Mouse (Mus musculus) CH12.LX (cell line): ENCODE measurements around the gene Fkbp11. TPM values are rescaled to one million over a fixed set of nuclear protein-coding genes. Genes with fewer than 3 reads are reported as not detected.

Experiments
- DNase-seq: peaks from one replicate; pipeline ENCODE4 v3.0.0-alpha.2; 2013; ENCODE audit errors: extremely low read depth
- H3K27ac ChIP-seq: 2 replicates; pipeline ENCODE4 v1.5.1; 2012; ENCODE audit warnings: low read depth, mild to moderate bottlenecking, control low read depth, moderate library complexity; ENCODE audit not compliant: insufficient read depth
- H3K27me3 ChIP-seq: replicated peaks from 2 replicates; pipeline ENCODE3; 2012; ENCODE audit warnings: inconsistent platforms
- H3K36me3 ChIP-seq, 2 experiments: replicated peaks in 1 of 2; 2 replicates each; pipeline versions ENCODE3 to v1.6.1; 2012; ENCODE audit warnings: inconsistent platforms in 1 of 2, low read length in 1 of 2, mild to moderate bottlenecking in 1 of 2, mixed read lengths in 1 of 2, moderate library complexity in 1 of 2; ENCODE audit not compliant: control insufficient read depth in 1 of 2, insufficient read depth in 1 of 2
- H3K4me1 ChIP-seq, 2 experiments: 2 replicates each; pipeline ENCODE4 v1.6.1; 2012; ENCODE audit warnings: inconsistent platforms in 1 of 2, moderate library complexity in 1 of 2; ENCODE audit not compliant: insufficient read depth in 2 of 2, control insufficient read depth in 1 of 2
- H3K4me2 ChIP-seq: 2 replicates; pipeline ENCODE4 v1.6.1; 2012; ENCODE audit warnings: low read depth, mild to moderate bottlenecking, control low read depth; ENCODE audit not compliant: poor library complexity, insufficient read depth, severe bottlenecking
- H3K4me3 ChIP-seq, 3 experiments: fragments of 150-350 bp in 1 of 3; sonication (generic) in 1 of 3; replicated peaks in 1 of 3; 2 replicates each; pipeline versions ENCODE3 to v1.5.1; 2011 to 2012; ENCODE audit warnings: low read depth in 2 of 3, low read length in 2 of 3, mild to moderate bottlenecking in 2 of 3, moderate library complexity in 2 of 3, control low read depth in 1 of 3, improper control_type of control experiment in 1 of 3, inconsistent platforms in 1 of 3, mixed read lengths in 1 of 3; ENCODE audit not compliant: poor library complexity in 1 of 3
- H3K79me2 ChIP-seq: replicated peaks from 2 replicates; pipeline ENCODE4 v1.6.1; 2012; ENCODE audit warnings: mild to moderate bottlenecking, moderate library complexity; ENCODE audit not compliant: control insufficient read depth, poor library complexity, insufficient read depth, severe bottlenecking; ENCODE audit errors: extremely low read depth
- H3K9ac ChIP-seq: 2 replicates; pipeline ENCODE4 v1.6.1; 2012; ENCODE audit warnings: low read depth, mild to moderate bottlenecking, control low read depth, moderate library complexity; ENCODE audit not compliant: insufficient read depth
- H3K9me3 ChIP-seq: replicated peaks from 2 replicates; pipeline ENCODE3; 2012; ENCODE audit warnings: low read length, inconsistent platforms, mixed read lengths
- BHLHE40 ChIP-seq: IDR thresholded peaks from 2 replicates; pipeline ENCODE4 v1.6.1; 2011; ENCODE audit warnings: mild to moderate bottlenecking, low read depth, low read length, improper control_type of control experiment
- CHD1 ChIP-seq: IDR thresholded peaks from 2 replicates; pipeline ENCODE4 v1.6.1; 2012; ENCODE audit warnings: low read depth, low read length, improper control_type of control experiment, inconsistent platforms
- CTCF ChIP-seq, 2 experiments: IDR thresholded peaks in 1 of 2; conservative IDR thresholded peaks in 1 of 2; 2 replicates each; pipeline ENCODE4 v1.5.1; 2011 to 2012; ENCODE audit warnings: low read depth in 2 of 2, low read length in 2 of 2, improper control_type of control experiment in 1 of 2, inconsistent platforms in 1 of 2, mild to moderate bottlenecking in 1 of 2, moderate library complexity in 1 of 2
- ELF1 ChIP-seq: IDR thresholded peaks from 2 replicates; pipeline ENCODE4 v1.6.1; 2014; ENCODE audit warnings: low read depth, mild to moderate bottlenecking, inconsistent platforms, low read length, improper control_type of control experiment
- ETS1 ChIP-seq: conservative IDR thresholded peaks from 2 replicates; pipeline ENCODE4 v1.6.1; 2012; ENCODE audit warnings: low read depth, mild to moderate bottlenecking, inconsistent platforms, low read length, improper control_type of control experiment, moderate library complexity
- GABPA ChIP-seq: IDR thresholded peaks from 2 replicates; pipeline ENCODE4 v1.6.1; 2012; ENCODE audit warnings: low read depth, low read length, improper control_type of control experiment, inconsistent platforms; ENCODE audit not compliant: insufficient replicate concordance
- HCFC1 ChIP-seq: IDR thresholded peaks from 2 replicates; pipeline ENCODE4 v1.6.1; 2012; ENCODE audit warnings: low read depth, mild to moderate bottlenecking, inconsistent platforms, low read length, improper control_type of control experiment
- IRF4 ChIP-seq: IDR thresholded peaks from 2 replicates; pipeline ENCODE4 v1.6.1; 2014; ENCODE audit warnings: low read depth, mild to moderate bottlenecking, inconsistent platforms, low read length, improper control_type of control experiment
- JUN ChIP-seq: IDR thresholded peaks from 2 replicates; pipeline ENCODE4 v1.6.1; 2011; ENCODE audit warnings: low read depth, mild to moderate bottlenecking, low read length, improper control_type of control experiment, moderate library complexity; ENCODE audit not compliant: insufficient read depth
- JUND ChIP-seq: conservative IDR thresholded peaks from 2 replicates; pipeline ENCODE4 v1.6.1; 2011; ENCODE audit warnings: low read depth, low read length, improper control_type of control experiment
- KAT2A ChIP-seq: IDR thresholded peaks from 2 replicates; pipeline ENCODE4 v1.6.1; 2012; ENCODE audit warnings: low read length, improper control_type of control experiment, inconsistent platforms; ENCODE audit not compliant: insufficient replicate concordance
- MAFK ChIP-seq: IDR thresholded peaks from 2 replicates; pipeline ENCODE4 v1.6.1; 2011; ENCODE audit warnings: low read length, improper control_type of control experiment; ENCODE audit not compliant: insufficient replicate concordance
- MAX ChIP-seq: IDR thresholded peaks from 2 replicates; pipeline ENCODE4 v1.6.1; 2011; ENCODE audit warnings: low read length, improper control_type of control experiment
- MAZ ChIP-seq: IDR thresholded peaks from 2 replicates; pipeline ENCODE4 v1.6.1; 2012; ENCODE audit warnings: low read depth, mild to moderate bottlenecking, inconsistent platforms, low read length, improper control_type of control experiment, moderate library complexity
- MXI1 ChIP-seq: IDR thresholded peaks from 2 replicates; pipeline ENCODE4 v1.6.1; 2011; ENCODE audit warnings: mild to moderate bottlenecking, low read depth, low read length, improper control_type of control experiment
- MYC ChIP-seq: IDR thresholded peaks from 2 replicates; pipeline ENCODE4 v1.6.1; 2011; ENCODE audit warnings: low read depth, mild to moderate bottlenecking, improper control_type of control experiment, low read length
- NELFE ChIP-seq: IDR thresholded peaks from 2 replicates; pipeline ENCODE4 v1.6.1; 2011; ENCODE audit warnings: low read depth, low read length, improper control_type of control experiment
- NRF1 ChIP-seq: IDR thresholded peaks from 2 replicates; pipeline ENCODE4 v1.6.1; 2014; ENCODE audit warnings: low read depth, mild to moderate bottlenecking, inconsistent platforms, low read length, improper control_type of control experiment, moderate library complexity
- POLR2A ChIP-seq: IDR thresholded peaks from 2 replicates; pipeline ENCODE4 v1.6.1; 2011; ENCODE audit warnings: low read depth, mild to moderate bottlenecking, improper control_type of control experiment, low read length
- RCOR1 ChIP-seq: conservative IDR thresholded peaks from 2 replicates; pipeline ENCODE4 v1.6.1; 2012; ENCODE audit warnings: low read depth, mild to moderate bottlenecking, inconsistent platforms, low read length, improper control_type of control experiment
- SIN3A ChIP-seq: IDR thresholded peaks from 2 replicates; pipeline ENCODE4 v1.6.1; 2012; ENCODE audit warnings: low read length, improper control_type of control experiment, inconsistent platforms
- SMC3 ChIP-seq: IDR thresholded peaks from 2 replicates; pipeline ENCODE4 v1.6.1; 2011; ENCODE audit warnings: low read depth, low read length, improper control_type of control experiment
- TCF12 ChIP-seq: IDR thresholded peaks from 2 replicates; pipeline ENCODE4 v1.6.1; 2014; ENCODE audit warnings: low read depth, mild to moderate bottlenecking, inconsistent platforms, low read length, improper control_type of control experiment
- UBTF ChIP-seq: IDR thresholded peaks from 2 replicates; pipeline ENCODE4 v1.6.1; 2012; ENCODE audit warnings: low read depth, mild to moderate bottlenecking, inconsistent platforms, low read length, improper control_type of control experiment, moderate library complexity
- USF1 ChIP-seq: IDR thresholded peaks from 2 replicates; pipeline ENCODE4 v1.6.1; 2014; ENCODE audit warnings: low read depth, mild to moderate bottlenecking, inconsistent platforms, low read length, improper control_type of control experiment
- USF2 ChIP-seq: conservative IDR thresholded peaks from 2 replicates; pipeline ENCODE4 v1.6.1; 2011; ENCODE audit warnings: low read depth, low read length, improper control_type of control experiment
- ZC3H11A ChIP-seq: IDR thresholded peaks from 2 replicates; pipeline ENCODE4 v1.6.1; 2012; ENCODE audit warnings: low read depth, mild to moderate bottlenecking, inconsistent platforms, low read length, improper control_type of control experiment
- ZMIZ1 ChIP-seq: IDR thresholded peaks from 2 replicates; pipeline ENCODE4 v1.6.1; 2012; ENCODE audit warnings: low read depth, mild to moderate bottlenecking, inconsistent platforms, low read length, improper control_type of control experiment
- dilution Hi-C: fragments of 300-500 bp; cut with MboI; formaldehyde crosslinking; loops from 2 replicates; pipeline ENCODE4 v1.14.3; 2020; ENCODE audit warnings: low sequenced_read_pairs; ENCODE audit not compliant: extremely low pct_unique_long_range_greater_than_20kb, extremely low pct_ligation_motif_present
- in situ Hi-C: fragments of 300-500 bp; cut with MboI; formaldehyde crosslinking; loops from 3 replicates; pipeline ENCODE4 v1.14.3; 2019; ENCODE audit warnings: low sequenced_read_pairs, low pct_ligation_motif_present, low pct_unique_long_range_greater_than_20kb, mixed read lengths
- polyA plus RNA-seq: library from polyadenylated mRNA; unstranded; fragments of >175 nt; gene quantifications from 2 replicates; pipeline ENCODE4 v1.2.1, GENCODE M21; 2012; ENCODE audit warnings: low read depth; ENCODE audit not compliant: insufficient read length
- total RNA-seq, 2 experiments: library from RNA; depleted of rRNA; stranded (reverse); fragments of 300-350 nt in 1 of 2; fragments of >200 nt in 1 of 2; gene quantifications; 2 replicates each; pipeline ENCODE4 v1.2.3; 2012 to 2014

The Fkbp11 gene
- total and polyA plus RNA-seq, 3 experiments, result 21.0 to 75.0 (median 22.2) TPM

- Histone ChIP-seq H3K36me3 (peaks cover 9 to 22% of the 10 kb centered on the region in 2 experiments), H3K79me2 (no peaks in the 10 kb centered on the region), H3K4me1 (peaks cover 15 to 58% of the 10 kb centered on the region in 2 experiments), H3K4me2 (peak overlapping the region; percentile 11), H3K9ac (peak overlapping the region; percentile 42; the same call in 1 of the 2 replicates), H3K9me3 (no peaks in the 10 kb centered on the region), H3K4me3 (peak overlapping the region; percentile 57 to 64 (median 62)), H3K27me3 (peaks cover 2% of the 10 kb centered on the region), H3K27ac (peak overlapping the region; percentile 83; the same call in 1 of the 2 replicates)
- in situ Hi-C loops, result no loop called here
- peak; percentile 82 for DNase-seq
- dilution Hi-C loops, result no loop called here
- TF ChIP-seq SIN3A (peak; percentile 66; the same call in 1 of the 2 replicates), ETS1 (peak; percentile 54), POLR2A (peak; percentile 52), HCFC1 (no peak), IRF4 (no peak), ZMIZ1 (peak; percentile 44; the same call in 1 of the 2 replicates), NRF1 (0 out of 2 replicates have a peak, but pooled peaks have one; percentile 14), MAX (peak; percentile 53; the same call in 1 of the 2 replicates), NELFE (peak; percentile 52), TCF12 (0 out of 2 replicates have a peak, but pooled peaks have one; percentile 35), ELF1 (0 out of 2 replicates have a peak, but pooled peaks have one; percentile 14), MYC (peak; percentile 23; the same call in 1 of the 2 replicates), SMC3 (no peak), MAZ (0 out of 2 replicates have a peak, but pooled peaks have one; percentile 59), JUN (no peak), BHLHE40 (peak; percentile 61)
Measured at GRCm38 (mm10) chr15:98777005-98777616, 49.1 kb upstream of the Fkbp11 start.

DNA sequence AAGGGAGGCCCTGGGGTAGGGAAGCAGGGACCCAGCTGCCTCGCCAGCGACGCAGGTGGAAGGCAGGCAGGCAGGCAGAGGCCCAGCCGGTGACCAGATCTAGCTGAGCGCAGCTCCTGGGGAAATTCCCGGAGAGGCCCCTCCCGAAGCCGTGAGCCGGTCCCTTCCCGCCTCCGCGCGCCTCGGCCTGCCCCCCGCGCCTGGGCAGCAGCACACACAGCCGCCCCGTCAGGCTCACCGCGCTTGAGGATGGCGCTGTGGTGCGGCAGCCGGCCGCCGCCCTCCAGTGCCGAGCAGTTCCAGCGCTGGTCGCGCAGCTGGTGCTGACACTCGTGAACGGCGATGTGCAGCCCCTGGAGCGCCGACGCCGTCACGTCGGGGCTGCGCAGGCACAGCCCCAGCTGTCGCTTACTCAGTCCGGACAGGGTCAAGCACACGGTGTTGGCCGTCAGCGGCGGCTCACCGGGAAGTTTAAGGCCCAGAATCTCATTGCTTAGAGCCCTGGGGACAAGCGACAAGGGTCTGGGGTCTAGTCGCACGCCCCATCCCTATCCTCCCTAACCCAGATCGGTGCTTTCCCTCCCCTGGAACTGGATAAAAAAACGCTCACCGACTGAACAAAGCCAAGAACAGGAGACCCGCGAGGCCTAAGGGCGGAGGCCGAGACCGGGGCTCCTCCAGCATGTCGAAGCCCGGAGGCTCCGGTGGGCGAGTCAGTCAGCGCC lies 48.4 kb upstream of the Fkbp11 start:
- peak overlapping the region; percentile 42 for H3K9ac ChIP-seq
- peaks cover 9 to 29% of the 10 kb centered on the region in 2 experiments for H3K36me3 ChIP-seq
- H3K79me2 ChIP-seq, result no peaks in the 10 kb centered on the region
- in situ Hi-C loops, result no loop called here
- H3K9me3 ChIP-seq, result no peaks in the 10 kb centered on the region
- peak overlapping the region; percentile 67 for H3K4me2 ChIP-seq
- peaks cover 15 to 59% of the 10 kb centered on the region in 2 experiments for H3K4me1 ChIP-seq
- DNase-seq, result peak; percentile 84
- peak overlapping the region; percentile 83 for H3K27ac ChIP-seq
- dilution Hi-C loops, result no loop called here
- H3K27me3 ChIP-seq, result peaks cover 2% of the 10 kb centered on the region
- peak overlapping the region; percentile 57 to 64 (median 62) for H3K4me3 ChIP-seq
- peak; percentile 21 for TF ChIP-seq SMC3
- no peak for TF ChIP-seq USF1
- no peak; the same call in 1 of the 2 replicates for TF ChIP-seq MAFK
- TF ChIP-seq ETS1, result peak; percentile 74
- TF ChIP-seq GABPA, result no peak
- TF ChIP-seq CHD1, result no peak
- no peak for TF ChIP-seq KAT2A
- TF ChIP-seq ZMIZ1, result peak; percentile 80
- peak; percentile 61; the same call in 1 of the 2 replicates for TF ChIP-seq POLR2A
- TF ChIP-seq IRF4, result peak; percentile 81
- peak; percentile 66; the same call in 1 of the 2 replicates for TF ChIP-seq ELF1
- TF ChIP-seq BHLHE40, result peak; percentile 70
- no peak for TF ChIP-seq ZC3H11A
- no peak for TF ChIP-seq RCOR1
- peak in 1 of 2 experiments; percentile 48; a peak in 2 of 4 replicates for TF ChIP-seq CTCF (conservative IDR thresholded peaks at IDR 0.05 in 1 of 2, IDR thresholded peaks at IDR 0.05 in 1 of 2; ENCODE audit: low read depth in 2 of 2, low read length in 2 of 2)
- TF ChIP-seq JUND, result no peak
- TF ChIP-seq UBTF, result peak; percentile 98; the same call in 1 of the 2 replicates
- no peak for TF ChIP-seq USF2
- TF ChIP-seq MYC, result no peak
- peak; percentile 67; the same call in 1 of the 2 replicates for TF ChIP-seq MXI1
- TF ChIP-seq TCF12, result peak; percentile 97
